Mouse (Mus musculus) adrenal gland, adult 8-10 months (tissue): Measurements from ENCODE around the gene Krtap2-4. TPM values are rescaled to one million over a fixed set of nuclear protein-coding genes. Genes with fewer than 3 reads are reported as not detected.
"Not testable (repeated sequence)": the region's sequence is repeated elsewhere in the genome, so short reads cannot be mapped to it uniquely, and the experiment has no call there.

ENCODE experiments used
- DNase-seq: peaks from one replicate; pipeline ENCODE4 v3.0.0; 2022
- total RNA-seq, 4 experiments: library from RNA; stranded (reverse); gene quantifications; 2 replicates each; pipeline ENCODE4 v1.2.4; 2022

Gene Krtap2-4
- total RNA-seq: not detected

- DNase-seq: no peak
These were observed at the start of gene Krtap2-4 for GRCm38 (mm10) chr11:99614796-99615363. Krtap2-4 (minus strand) TSS chr11:99614846.

DNA sequence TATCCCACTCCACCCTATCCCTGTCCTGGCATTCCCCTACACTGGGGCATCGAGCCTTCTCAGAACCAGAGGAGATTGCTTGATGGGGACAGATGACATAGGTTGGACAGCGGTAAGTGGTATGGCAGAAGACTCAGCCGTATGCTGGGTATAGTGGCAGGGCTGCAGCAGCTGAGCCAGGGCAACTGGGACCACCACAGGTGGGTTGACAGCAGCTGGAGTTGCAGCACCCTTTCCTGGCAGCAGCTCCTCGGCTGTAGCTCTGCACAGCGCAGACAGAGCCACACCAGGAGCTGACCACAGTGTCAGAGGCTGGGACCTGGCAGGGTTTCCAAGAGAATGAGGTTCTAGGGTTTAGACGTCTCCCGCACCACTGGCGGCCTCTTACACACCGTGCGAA is 48.2 kb upstream of the Krtap2-4 start:
- DNase-seq: no peak

DNA sequence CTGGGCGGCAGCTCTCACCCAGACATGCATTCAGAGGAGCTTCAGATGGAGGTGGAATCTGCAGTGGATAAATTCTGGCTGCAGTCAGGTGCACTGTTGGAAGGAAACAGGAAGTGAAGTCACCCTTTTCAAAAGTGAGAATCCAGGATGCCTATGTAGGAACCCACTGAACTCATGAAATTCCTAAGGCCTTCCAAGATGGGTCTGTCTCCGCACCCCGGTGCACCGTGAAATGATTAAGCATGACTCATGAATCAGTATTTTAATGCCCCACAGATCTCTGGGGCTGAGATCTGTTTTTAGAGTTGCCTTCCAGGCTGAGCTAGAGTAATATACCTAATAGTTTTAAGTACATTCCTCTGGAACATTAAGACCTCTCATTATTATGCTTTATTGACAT is 44.6 kb upstream of the Krtap2-4 start:
- DNase-seq: no peak

- not testable (repeated sequence) for DNase-seq
These were observed 43.9 kb upstream of the Krtap2-4 start, which contains the start of gene Gm11563 for GRCm38 (mm10) chr11:99658467-99659010. Gm11563 (minus strand) TSS chr11:99658960.

DNA sequence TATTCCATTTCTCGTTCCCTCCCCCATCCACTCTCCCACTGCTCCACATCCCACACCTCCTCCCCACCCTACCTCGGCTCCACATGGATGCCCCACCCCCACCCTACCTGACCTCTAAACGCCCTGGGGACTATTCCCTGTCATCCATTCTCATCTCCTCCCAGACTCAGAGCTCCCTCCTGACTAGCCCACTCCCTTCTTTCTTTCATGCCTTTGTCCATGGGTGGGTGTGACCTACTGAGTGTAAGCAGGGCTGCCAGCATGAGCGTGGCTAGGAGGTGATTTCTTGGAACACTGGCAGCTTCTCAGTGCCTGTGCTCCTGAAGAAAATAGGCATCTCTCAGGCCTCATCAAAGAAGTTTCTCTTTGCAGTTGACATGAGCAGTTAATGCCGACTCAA is 42.4 kb upstream of the Krtap2-4 start:
- DNase-seq: no peak

DNA sequence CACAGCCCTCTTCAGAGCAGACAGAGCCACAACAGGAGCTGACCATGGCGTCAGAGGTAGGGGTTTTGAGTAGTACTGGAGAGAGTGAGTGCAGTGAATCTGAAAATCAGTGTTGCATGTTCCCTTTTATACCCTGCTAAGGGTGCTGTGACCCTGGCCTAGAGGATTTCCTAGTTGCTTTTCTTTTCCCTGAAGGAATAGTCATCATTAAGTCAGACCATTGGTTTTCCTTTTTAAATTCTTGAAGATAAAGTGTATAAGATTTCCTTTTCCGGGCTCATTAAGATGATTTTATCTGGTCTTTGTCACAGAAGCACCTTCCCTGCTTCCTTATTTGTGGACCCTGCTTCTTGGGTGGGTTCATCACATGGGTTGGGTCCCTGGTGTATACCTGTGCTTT is 35.5 kb upstream of the Krtap2-4 start, which contains the start of gene Gm11555:
Gene Gm11555 (minus strand): TSS at position 101 of the 400 bp plus-strand sequence.
- DNase-seq: no peak

- DNase-seq: no peak
These were observed 31.8 kb upstream of the Krtap2-4 start for GRCm38 (mm10) chr11:99646444-99646843.

- no peak for DNase-seq
These were observed 29.7 kb upstream of the Krtap2-4 start for GRCm38 (mm10) chr11:99644351-99644750.

GRCm38 (mm10) chr11:99643635-99644139 is 29.0 kb upstream of the Krtap2-4 start, which contains the start of gene Krtap4-7:
Krtap4-7 (minus strand) TSS chr11:99644089.
- DNase-seq: not testable (repeated sequence)

DNA sequence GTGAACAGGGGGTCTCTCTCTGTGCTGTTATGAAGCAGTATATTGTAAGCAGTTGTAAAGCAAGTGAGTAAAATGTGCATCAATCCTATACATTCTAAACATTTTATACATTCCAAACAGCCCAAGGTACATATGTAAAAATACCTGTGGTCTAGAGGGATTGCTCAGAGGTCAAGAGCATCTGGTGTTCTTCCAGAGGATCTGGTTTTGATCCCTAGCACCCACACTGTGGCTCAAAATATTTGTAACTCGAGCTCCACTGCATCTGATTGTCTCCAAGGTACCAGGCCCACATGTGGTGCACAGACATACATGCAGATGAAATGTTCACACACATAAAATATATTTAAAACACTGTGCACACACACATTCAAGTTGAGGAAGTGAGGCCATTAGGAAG is 26.3 kb upstream of the Krtap2-4 start:
- no peak for DNase-seq

GRCm38 (mm10) chr11:99637086-99637485 is 22.4 kb upstream of the Krtap2-4 start:
- no peak for DNase-seq

GRCm38 (mm10) chr11:99634653-99635134 is 20.0 kb upstream of the Krtap2-4 start, which contains the start of gene Krtap4-2:
Krtap4-2 (minus strand) TSS chr11:99635084.
- DNase-seq: no peak

DNA sequence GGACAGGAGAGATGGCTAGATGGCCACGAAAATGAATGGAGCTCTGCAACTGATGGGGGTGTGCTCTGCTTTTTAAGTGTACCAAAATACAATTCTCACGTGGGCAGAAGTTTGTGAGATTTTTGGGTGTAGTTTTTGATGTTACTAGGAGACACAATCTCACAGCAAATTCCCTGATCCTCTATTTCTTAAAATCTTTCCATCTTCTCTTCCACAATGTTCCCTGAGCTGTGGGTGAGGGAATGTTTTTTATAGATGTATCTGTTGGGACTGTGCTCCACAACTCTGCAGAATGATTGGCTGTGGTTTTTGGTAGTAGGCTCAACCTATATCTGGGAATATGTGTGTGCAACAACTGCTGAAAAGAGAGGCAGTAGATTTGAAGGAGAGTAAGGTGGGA is 18.6 kb upstream of the Krtap2-4 start:
- DNase-seq: no peak

DNA sequence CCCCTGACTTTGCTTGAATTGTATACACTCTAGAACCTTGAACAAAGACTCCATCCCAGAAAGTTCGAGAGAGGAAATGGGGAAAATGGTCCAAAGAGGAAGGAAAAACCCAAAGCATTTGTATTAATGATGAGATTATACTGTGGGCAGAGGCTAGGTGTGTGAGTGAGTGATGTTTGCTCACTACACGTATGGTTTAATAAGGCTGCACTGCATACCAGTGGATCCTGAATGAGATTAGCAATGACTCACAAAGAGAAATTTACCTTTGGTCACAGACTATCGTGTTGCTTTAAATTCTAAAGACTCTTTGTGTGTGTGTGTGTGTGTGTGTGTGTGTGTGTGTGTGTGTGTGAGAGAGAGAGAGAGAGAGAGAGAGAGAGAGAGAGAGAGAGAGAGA is 16.2 kb upstream of the Krtap2-4 start:
- DNase-seq: no peak

- DNase-seq: no peak
These were observed 13.5 kb upstream of the Krtap2-4 start, which contains the start of gene Krtap4-1 for GRCm38 (mm10) chr11:99628138-99628537. Krtap4-1 (minus strand) TSS chr11:99628238.

DNA sequence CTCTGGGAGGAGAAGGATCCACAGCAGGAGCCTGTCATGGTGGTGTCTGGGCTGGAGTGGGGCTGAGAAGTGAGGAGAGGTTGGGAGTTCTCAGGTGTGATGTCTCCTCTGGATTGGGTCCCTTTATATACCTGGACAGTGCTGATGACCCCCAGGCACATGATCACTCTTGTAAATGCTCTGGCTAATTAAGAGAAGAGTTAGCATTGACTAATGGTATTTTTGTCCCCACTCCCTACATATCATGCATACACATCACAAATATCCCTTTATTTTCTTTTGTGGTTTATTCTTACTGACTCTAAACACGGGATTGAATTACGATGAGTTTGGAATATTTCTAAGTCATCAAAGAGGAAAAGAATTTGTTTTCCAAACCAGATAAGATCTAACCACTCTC is 5.7 kb upstream of the Krtap2-4 start, which contains the start of gene Gm11562:
Gene Gm11562 (minus strand): TSS at position 101 of the 400 bp plus-strand sequence.
- no peak for DNase-seq

DNA sequence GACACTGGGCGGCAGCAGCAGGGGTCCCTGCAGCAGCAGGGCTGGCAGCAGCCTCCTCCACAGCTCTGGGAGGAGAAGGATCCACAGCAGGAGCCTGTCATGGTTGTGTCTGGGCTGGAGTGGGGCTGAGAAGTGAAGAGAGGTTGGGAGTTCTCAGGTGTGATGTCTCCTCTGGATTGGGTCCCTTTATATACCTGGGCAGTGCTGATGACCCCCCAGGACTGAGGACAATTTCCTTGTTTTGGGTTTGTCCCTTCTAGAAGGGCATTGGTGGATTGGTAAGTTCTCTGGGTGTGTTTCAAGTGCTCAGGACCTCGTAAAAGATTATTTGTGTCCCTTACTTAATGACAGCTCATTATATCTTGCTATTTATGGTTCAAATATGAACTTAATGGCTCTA is 4.6 kb downstream of the Krtap2-4 start, which contains the start of gene Gm11937:
Gene Gm11937 (minus strand): TSS at position 101 of the 400 bp plus-strand sequence.
- DNase-seq: not testable (repeated sequence)

DNA sequence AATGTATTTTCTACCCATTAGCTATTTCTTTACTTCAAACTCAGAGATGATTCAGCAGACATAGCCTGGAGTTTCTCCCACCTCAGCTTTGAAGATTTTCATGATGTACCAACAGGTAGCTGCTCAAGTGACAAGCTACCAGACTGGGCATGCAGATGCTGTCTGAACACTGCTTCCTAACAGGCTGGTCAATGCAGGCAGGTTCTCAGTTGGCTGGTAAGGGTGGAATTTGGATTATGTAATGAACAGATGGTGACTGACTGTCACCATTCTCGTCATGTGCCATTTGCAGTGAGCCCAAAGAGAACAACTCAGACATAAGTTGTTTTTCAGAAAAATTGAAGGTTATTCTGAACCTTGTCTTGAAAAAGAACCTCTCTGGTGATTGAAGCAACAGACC is 5.5 kb downstream of the Krtap2-4 start:
- DNase-seq: no peak

- DNase-seq: not testable (repeated sequence)
These were observed 11.4 kb downstream of the Krtap2-4 start, which contains the start of gene Gm11938 for GRCm38 (mm10) chr11:99603208-99603607. Gm11938 (minus strand) TSS chr11:99603308.

DNA sequence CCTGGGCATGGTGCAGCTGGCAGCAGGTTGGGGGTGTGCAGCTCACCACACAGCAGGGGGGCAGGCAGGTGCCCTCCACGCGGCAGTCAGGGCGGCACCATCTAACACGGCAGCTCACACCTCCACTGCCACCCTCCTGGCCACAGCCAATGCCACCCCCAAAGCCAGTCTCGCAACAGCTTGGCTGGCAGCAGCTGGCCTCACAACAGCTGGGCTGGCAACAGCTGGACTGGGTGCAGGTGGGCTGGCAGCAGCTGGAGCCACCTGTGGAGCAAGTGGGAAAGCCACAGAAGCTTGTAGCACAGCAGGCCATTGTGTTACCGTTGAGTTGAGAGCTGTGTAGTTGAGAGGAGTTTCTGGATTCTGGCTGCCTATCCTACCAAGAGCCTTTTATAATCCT is 16.9 kb downstream of the Krtap2-4 start, which contains the start of gene Krtap9-3:
Gene Krtap9-3 (minus strand): TSS at position 364 of the 400 bp plus-strand sequence.
- DNase-seq: not testable (repeated sequence)

GRCm38 (mm10) chr11:99590981-99591380 is 23.7 kb downstream of the Krtap2-4 start, which contains the start of gene Krtap1-3:
Krtap1-3 (minus strand) TSS chr11:99591339.
- DNase-seq: no peak

GRCm38 (mm10) chr11:99585096-99585495 is 29.6 kb downstream of the Krtap2-4 start:
- no peak for DNase-seq

- no peak for DNase-seq
These were observed 31.4 kb downstream of the Krtap2-4 start, which contains the start of gene Krtap1-4 for GRCm38 (mm10) chr11:99583245-99583704. Krtap1-4 (minus strand) TSS chr11:99583654.
